Mouse (Mus musculus): ENCODE data around the gene Lhfpl4. TPM values are rescaled to one million over a fixed set of nuclear protein-coding genes. Genes with fewer than 3 reads are reported as not detected.

Gene Lhfpl4
- polyA plus RNA-seq, 1 experiment from 2014 or later, result not detected

DNA sequence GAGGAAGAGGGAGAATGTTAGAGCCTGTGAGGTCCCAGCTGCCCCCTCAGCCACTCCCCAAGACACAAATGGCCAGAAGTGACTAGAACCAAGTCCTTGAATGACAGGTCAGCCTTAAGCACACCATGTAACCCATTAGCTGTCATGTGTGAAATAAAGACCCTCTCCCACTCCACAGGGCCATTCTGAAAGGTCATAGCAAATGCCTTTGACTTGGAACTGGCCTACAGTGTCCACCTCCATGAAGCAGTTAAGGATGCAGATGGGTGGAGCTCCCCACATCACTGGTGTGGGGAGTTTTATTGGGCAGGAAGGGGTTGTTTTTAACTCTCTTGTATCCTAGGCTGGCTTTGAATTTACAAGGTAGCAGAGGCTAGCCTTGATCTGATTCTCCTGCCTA lies 23.2 kb downstream of the Lhfpl4 start:
- no peaks in the 10 kb centered on the region for H3K36me3 ChIP-seq (replicated peaks; ENCODE audit: insufficient read depth, low read length)
- H3K4me2 ChIP-seq (ENCODE audit: low read depth, low read length), result no peak overlapping the region
- H3K4me1 ChIP-seq (ENCODE audit: insufficient read depth), result no peaks in the 10 kb centered on the region
- ATAC-seq, result no peak
- H3K27ac ChIP-seq (ENCODE audit: low read depth), result no peak overlapping the region
- no peak overlapping the region for H3K9ac ChIP-seq (replicated peaks)
- no peak for TF ChIP-seq EP300 (IDR thresholded peaks at IDR 0.05; ENCODE audit: low read depth)
- no peak for TF ChIP-seq CTCF (IDR thresholded peaks at IDR 0.05; ENCODE audit: low read depth)
- no peaks in the 10 kb centered on the region for H3K9me3 ChIP-seq (ENCODE audit: low read length)
- H3K4me3 ChIP-seq (ENCODE audit: low read depth, low read length), result no peak overlapping the region
- no peaks in the 10 kb centered on the region for H3K27me3 ChIP-seq (ENCODE audit: insufficient read depth, low read length)
- no peak for DNase-seq

DNA sequence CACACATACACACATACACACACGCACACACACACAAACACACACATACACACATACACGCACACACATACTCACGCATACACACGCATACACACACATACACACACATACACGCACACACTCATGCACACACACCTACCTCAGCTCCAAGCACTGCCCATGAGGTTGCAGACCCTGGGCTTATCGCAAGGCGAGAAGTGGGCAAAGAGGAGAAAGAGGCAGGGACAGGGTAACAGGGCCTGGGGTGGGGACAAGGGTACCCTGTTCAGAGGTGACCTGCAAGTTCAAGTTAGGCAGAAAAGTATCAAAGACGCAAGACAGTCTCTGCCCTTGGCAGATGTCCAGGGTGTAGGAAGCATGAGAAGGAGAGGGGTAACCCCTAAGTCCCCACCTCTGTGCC lies 24.5 kb downstream of the Lhfpl4 start:
- Histone ChIP-seq H3K4me3 (ENCODE audit: low read depth, low read length) (no peak overlapping the region), H3K9me3 (ENCODE audit: low read length) (no peaks in the 10 kb centered on the region), H3K27me3 (ENCODE audit: insufficient read depth, low read length) (no peaks in the 10 kb centered on the region), H3K27ac (ENCODE audit: low read depth) (no peak overlapping the region), H3K4me1 (ENCODE audit: insufficient read depth) (no peaks in the 10 kb centered on the region), H3K4me2 (ENCODE audit: low read depth, low read length) (no peak overlapping the region), H3K36me3 (replicated peaks; ENCODE audit: insufficient read depth, low read length) (no peaks in the 10 kb centered on the region), H3K9ac (replicated peaks) (no peak overlapping the region)
- DNase-seq, result no peak
- no peak for ATAC-seq
- WGBS (ENCODE audit: insufficient replicate concordance), result 82% methylated on average over 8 of the region's 8 CpGs
- TF ChIP-seq CTCF (IDR thresholded peaks at IDR 0.05; ENCODE audit: low read depth), result no peak
- no peak for TF ChIP-seq EP300 (IDR thresholded peaks at IDR 0.05; ENCODE audit: low read depth)

DNA sequence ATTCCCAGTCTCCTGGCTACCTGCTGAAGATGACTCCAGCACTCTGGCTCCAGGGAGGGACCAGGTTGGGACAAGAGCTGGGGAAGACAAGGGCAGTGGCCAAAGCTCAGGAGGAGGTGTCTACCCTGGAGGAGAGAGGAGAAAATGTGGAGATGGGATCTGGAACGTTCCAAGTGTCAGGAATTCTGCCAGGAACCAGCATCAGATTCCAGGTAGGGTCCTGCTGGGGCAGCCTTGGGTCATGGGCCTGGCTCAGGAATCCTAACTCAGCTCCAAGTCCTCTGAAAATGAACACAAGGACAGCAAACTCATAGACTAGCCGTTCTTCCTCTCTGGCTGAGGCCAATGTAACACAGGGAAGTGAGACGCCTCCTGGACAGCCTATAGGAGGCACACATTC lies 25.3 kb downstream of the Lhfpl4 start:
- Histone ChIP-seq H3K9me3 (ENCODE audit: low read length) (no peaks in the 10 kb centered on the region), H3K27ac (ENCODE audit: low read depth) (no peak overlapping the region), H3K36me3 (replicated peaks; ENCODE audit: insufficient read depth, low read length) (no peaks in the 10 kb centered on the region), H3K4me2 (ENCODE audit: low read depth, low read length) (no peak overlapping the region), H3K9ac (replicated peaks) (no peak overlapping the region), H3K4me1 (ENCODE audit: insufficient read depth) (no peaks in the 10 kb centered on the region), H3K4me3 (ENCODE audit: low read depth, low read length) (no peak overlapping the region), H3K27me3 (ENCODE audit: insufficient read depth, low read length) (no peaks in the 10 kb centered on the region)
- ATAC-seq, result no peak
- no peak for DNase-seq
- 62% methylated on average over 3 of the region's 3 CpGs for WGBS (ENCODE audit: insufficient replicate concordance)
- TF ChIP-seq EP300 (IDR thresholded peaks at IDR 0.05; ENCODE audit: low read depth) (no peak), CTCF (IDR thresholded peaks at IDR 0.05; ENCODE audit: low read depth) (no peak)

DNA sequence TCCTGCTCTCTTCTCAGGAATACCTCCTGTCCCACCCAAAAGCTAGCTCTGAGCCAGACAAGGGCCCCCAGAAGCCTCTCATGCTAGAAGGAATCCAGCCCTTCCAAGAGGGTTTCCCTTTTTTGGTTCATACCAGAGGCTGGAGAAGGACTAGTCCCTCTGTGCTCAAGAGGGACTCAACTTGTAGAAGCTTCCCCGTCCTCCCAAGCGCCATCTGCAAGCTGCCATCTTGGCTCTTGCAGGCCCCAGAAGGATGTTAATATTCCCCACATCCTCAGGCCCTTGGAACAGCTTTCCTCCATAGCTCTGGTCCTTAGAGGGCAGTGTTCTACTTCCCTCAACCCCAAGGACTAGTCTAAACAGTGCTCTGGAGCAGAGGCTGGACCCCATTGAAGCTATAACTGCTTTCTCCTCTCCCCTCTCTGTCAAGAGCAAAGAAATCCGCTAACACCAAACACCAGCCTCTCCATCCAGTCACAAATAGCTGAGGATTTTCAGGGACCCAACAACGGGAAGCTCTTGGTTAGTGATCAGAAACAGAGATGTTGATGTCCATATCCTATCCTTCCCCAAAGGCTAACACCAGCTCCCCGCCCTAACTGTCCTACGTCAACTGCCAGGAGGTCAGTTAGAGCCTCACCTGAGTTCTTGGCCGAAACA lies 26.7 kb downstream of the Lhfpl4 start:
- Histone ChIP-seq H3K36me3 (replicated peaks; ENCODE audit: insufficient read depth, low read length) (no peaks in the 10 kb centered on the region), H3K27ac (ENCODE audit: low read depth) (no peak overlapping the region), H3K4me3 (ENCODE audit: low read depth, low read length) (no peak overlapping the region), H3K4me2 (ENCODE audit: low read depth, low read length) (no peak overlapping the region), H3K27me3 (ENCODE audit: insufficient read depth, low read length) (no peaks in the 10 kb centered on the region), H3K9ac (replicated peaks) (no peak overlapping the region), H3K4me1 (ENCODE audit: insufficient read depth) (no peaks in the 10 kb centered on the region), H3K9me3 (ENCODE audit: low read length) (no peaks in the 10 kb centered on the region)
- no peak for DNase-seq
- ATAC-seq, result no peak
- 79% methylated on average over 7 of the region's 7 CpGs for WGBS (ENCODE audit: insufficient replicate concordance)
- no peak; the same call in 1 of the 2 replicates for TF ChIP-seq CTCF (IDR thresholded peaks at IDR 0.05; ENCODE audit: low read depth)
- TF ChIP-seq EP300 (IDR thresholded peaks at IDR 0.05; ENCODE audit: low read depth), result no peak

DNA sequence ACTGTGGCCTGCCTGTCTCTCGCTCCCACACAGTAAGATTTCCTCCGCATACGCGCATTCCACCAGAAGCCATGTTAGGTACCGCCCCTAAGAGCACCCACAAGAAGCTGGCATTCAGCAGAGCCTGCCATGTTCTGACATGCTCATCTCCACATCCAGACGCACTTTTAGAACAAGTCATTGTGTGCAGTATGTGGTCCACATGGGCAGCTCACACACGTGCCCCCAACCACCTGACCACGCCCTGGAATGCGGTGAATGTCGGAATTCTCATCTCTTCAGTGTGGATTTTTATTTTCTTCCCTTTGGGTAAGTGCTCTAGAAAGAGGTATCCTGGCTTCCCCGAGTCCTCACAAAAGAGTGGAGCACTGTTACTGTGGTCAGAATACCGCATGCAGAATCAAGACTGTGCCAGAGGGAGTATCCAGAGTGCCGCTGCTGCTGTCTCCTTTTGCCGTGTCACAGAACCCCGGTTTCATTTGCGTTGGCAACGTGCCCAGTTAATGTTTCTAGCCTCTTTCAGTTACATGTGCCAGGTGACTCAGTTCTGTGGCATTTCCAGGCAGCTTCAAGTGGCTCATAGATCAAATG lies 28.4 kb downstream of the Lhfpl4 start:
- H3K4me2 ChIP-seq (ENCODE audit: low read depth, low read length), result no peak overlapping the region
- no peaks in the 10 kb centered on the region for H3K4me1 ChIP-seq (ENCODE audit: insufficient read depth)
- WGBS (ENCODE audit: insufficient replicate concordance), result 62% methylated on average over 17 of the region's 17 CpGs
- H3K27me3 ChIP-seq (ENCODE audit: insufficient read depth, low read length), result no peaks in the 10 kb centered on the region
- no peaks in the 10 kb centered on the region for H3K9me3 ChIP-seq (ENCODE audit: low read length)
- no peak overlapping the region for H3K4me3 ChIP-seq (ENCODE audit: low read depth, low read length)
- no peak overlapping the region for H3K9ac ChIP-seq (replicated peaks)
- TF ChIP-seq CTCF (IDR thresholded peaks at IDR 0.05; ENCODE audit: low read depth) (no peak), EP300 (IDR thresholded peaks at IDR 0.05; ENCODE audit: low read depth) (no peak)
- peak; percentile 72 for ATAC-seq
- no peak overlapping the region for H3K27ac ChIP-seq (ENCODE audit: low read depth)
- H3K36me3 ChIP-seq (replicated peaks; ENCODE audit: insufficient read depth, low read length), result no peaks in the 10 kb centered on the region
- peak; percentile 69 for DNase-seq

DNA sequence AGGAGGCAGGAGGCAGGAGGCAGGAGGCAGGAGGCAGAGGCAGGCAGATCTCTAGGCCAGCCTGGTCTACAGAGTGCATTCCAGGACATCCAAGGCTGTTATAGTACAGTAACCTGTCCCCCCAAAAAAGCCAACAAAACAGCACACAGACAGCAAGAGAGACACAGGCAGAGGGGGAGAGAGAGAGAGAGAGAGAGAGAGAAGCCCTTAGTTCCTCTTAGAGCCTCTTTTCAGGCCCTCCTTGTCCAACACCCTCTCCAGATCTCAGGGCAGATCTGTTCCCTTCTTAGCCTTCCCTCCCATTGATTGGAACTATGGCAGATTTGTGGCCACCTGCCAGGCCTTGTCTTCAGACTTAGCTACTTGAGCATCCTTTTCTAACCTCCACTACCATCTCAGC lies 31.7 kb downstream of the Lhfpl4 start:
- Histone ChIP-seq H3K27me3 (ENCODE audit: insufficient read depth, low read length) (no peaks in the 10 kb centered on the region), H3K27ac (ENCODE audit: low read depth) (no peak overlapping the region), H3K36me3 (replicated peaks; ENCODE audit: insufficient read depth, low read length) (no peaks in the 10 kb centered on the region), H3K4me3 (ENCODE audit: low read depth, low read length) (no peak overlapping the region), H3K9ac (replicated peaks) (no peak overlapping the region), H3K4me2 (ENCODE audit: low read depth, low read length) (no peak overlapping the region), H3K9me3 (ENCODE audit: low read length) (no peaks in the 10 kb centered on the region), H3K4me1 (ENCODE audit: insufficient read depth) (no peaks in the 10 kb centered on the region)
- TF ChIP-seq EP300 (IDR thresholded peaks at IDR 0.05; ENCODE audit: low read depth), result no peak
- no peak for TF ChIP-seq CTCF (IDR thresholded peaks at IDR 0.05; ENCODE audit: low read depth)
- no peak for ATAC-seq
- no peak for DNase-seq
